In the genomic region with DNA sequence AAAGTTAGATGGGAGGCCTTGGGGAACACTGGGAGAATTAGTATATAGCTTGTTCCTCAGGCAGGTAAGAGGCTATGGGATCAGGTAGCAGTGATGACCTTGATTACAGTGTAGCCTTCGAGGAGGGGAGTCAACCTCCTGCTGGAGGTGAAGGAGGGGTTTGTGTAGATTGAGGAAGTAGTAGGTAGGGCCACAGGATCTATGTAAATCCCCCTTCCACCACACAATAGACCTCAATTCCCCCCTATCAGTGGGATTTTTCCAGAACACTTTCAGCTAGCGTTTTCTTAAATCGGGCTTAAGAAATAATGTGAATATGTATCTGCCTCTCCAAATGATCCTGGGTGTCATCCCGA, we compare ENCODE assay signal across 8 mouse cellular contexts. TPM values are rescaled to one million over a fixed set of nuclear protein-coding genes. Genes with fewer than 3 reads are reported as not detected.
A peak's percentile ranks its signal among the peaks of the same experiment; 100 is the strongest.
DNase-seq lines count a peak whose midpoint lies in the region; ATAC-seq and TF ChIP-seq lines count a peak whose summit lies in the region.

No protein-coding gene starts in this region.

- TF ChIP-seq POLR2A in thymus, adult 2 months (IDR thresholded peaks at IDR 0.05; ENCODE audit: control insufficient read depth, extremely low read depth, insufficient read depth, low read length, poor library complexity) = no peak

- peak overlapping the region; percentile 92 for H3K4me3 ChIP-seq in gastrocnemius, adult 2 months
- peak overlapping the region; percentile 21 for H3K4me3 ChIP-seq in thymus, adult 2 months (ENCODE audit: control insufficient read depth, insufficient read depth, low read length)
- H3K4me3 ChIP-seq in limb, embryonic 15.5 days = peak overlapping the region; percentile 94
- H3K4me3 ChIP-seq in stomach, embryonic 16.5 days (replicated peaks; ENCODE audit: low read length) = peak overlapping the region; percentile 59

- H3K36me3 ChIP-seq in thymus, adult 2 months (ENCODE audit: control insufficient read depth, insufficient read depth, low read length) = peaks cover 6% of the 10 kb centered on the region; the same call in 1 of the 2 replicates
- peaks cover 16% of the 10 kb centered on the region for H3K36me3 ChIP-seq in limb, embryonic 15.5 days
- H3K36me3 ChIP-seq in stomach, embryonic 16.5 days (ENCODE audit: control insufficient read depth, insufficient read depth, low read length) = 0 out of 2 replicates have a peak, but pooled peaks cover 10% of the 10 kb centered on the region

- no peak for TF ChIP-seq CTCF in gastrocnemius, adult 2 months (IDR thresholded peaks at IDR 0.05)
- no peak for TF ChIP-seq CTCF in thymus, adult 2 months (IDR thresholded peaks at IDR 0.05; ENCODE audit: borderline replicate concordance, control insufficient read depth, extremely low read depth, insufficient read depth, low read length, poor library complexity)

- DNase-seq in gastrocnemius, adult 2 months = no peak
- no peak for DNase-seq in gastrocnemius, adult 8-10 months (ENCODE audit: low spot score in 2 of 2)
- DNase-seq in thymus, adult 2 months = no peak
- no peak for DNase-seq in thymus, postnatal 10 days (ENCODE audit: low spot score in 2 of 2)
- DNase-seq in adrenal gland, postnatal 10 days = no peak

- H3K27me3 ChIP-seq in thymus, adult 2 months (ENCODE audit: control insufficient read depth, insufficient read depth, low read length) = no peaks in the 10 kb centered on the region
- no peaks in the 10 kb centered on the region for H3K27me3 ChIP-seq in limb, embryonic 15.5 days
- H3K27me3 ChIP-seq in stomach, embryonic 16.5 days (ENCODE audit: control insufficient read depth, insufficient read depth, low read length) = no peaks in the 10 kb centered on the region

- intact Hi-C loops in gastrocnemius, adult 2 months (cut with DNase I) = loop anchor here (5.0 kb wide), 1 partner anchor 274 kb away; the partner anchor contains the start of genes S100pbp and Yars

- no peak for ATAC-seq in limb, embryonic 15.5 days (ENCODE audit: insufficient number of reproducible peaks, low FRiP score, low TSS enrichment, low read depth)
- no peak for ATAC-seq in stomach, embryonic 16.5 days (ENCODE audit: insufficient read depth, low FRiP score)
- ATAC-seq in inflammation-experienced regulatory T-cells, adult 6 months = no peak

- H3K27ac ChIP-seq in gastrocnemius, adult 2 months = peak overlapping the region; percentile 96
- H3K27ac ChIP-seq in thymus, adult 2 months (ENCODE audit: control insufficient read depth, insufficient read depth, low read length) = peak overlapping the region; percentile 38
- peak overlapping the region; percentile 90 for H3K27ac ChIP-seq in limb, embryonic 15.5 days
- peak overlapping the region; percentile 87 for H3K27ac ChIP-seq in stomach, embryonic 16.5 days (ENCODE audit: low read length)

- H3K4me1 ChIP-seq in thymus, adult 2 months (replicated peaks; ENCODE audit: control insufficient read depth, insufficient read depth, low read length) = peaks cover 9% of the 10 kb centered on the region
- peaks cover 14% of the 10 kb centered on the region for H3K4me1 ChIP-seq in limb, embryonic 15.5 days
- peaks cover 13% of the 10 kb centered on the region; the same call in 1 of the 2 replicates for H3K4me1 ChIP-seq in stomach, embryonic 16.5 days (ENCODE audit: control insufficient read depth, insufficient read depth, low read length)

- 0% methylated on average over 4 of the region's 4 CpGs for whole genome bisulfite sequencing in thymus, adult 2 months
- WGBS in limb, embryonic 15.5 days = 0% methylated on average over 4 of the region's 4 CpGs
- WGBS in stomach, embryonic 16.5 days = 0% methylated on average over 4 of the region's 4 CpGs

- H3K9ac ChIP-seq in limb, embryonic 15.5 days = peak overlapping the region; percentile 48
- H3K9ac ChIP-seq in stomach, embryonic 16.5 days (ENCODE audit: low read length) = peak overlapping the region; percentile 75

- peak overlapping the region; percentile 60 for H3K4me2 ChIP-seq in limb, embryonic 15.5 days
- peak overlapping the region; percentile 58 for H3K4me2 ChIP-seq in stomach, embryonic 16.5 days (ENCODE audit: low read depth, low read length)

- no peaks in the 10 kb centered on the region for H3K9me3 ChIP-seq in limb, embryonic 15.5 days
- H3K9me3 ChIP-seq in stomach, embryonic 16.5 days (replicated peaks; ENCODE audit: control insufficient read depth, low read length) = no peaks in the 10 kb centered on the region

RNA-seq across cellular contexts. Expression of gene Bsdc1, which starts 0.6 kb away (rescaled TPM):
- total RNA-seq in gastrocnemius, adult 2 months (2021) = 10 to 100 TPM; 34.8 to 36.4 TPM
- total RNA-seq in gastrocnemius, adult 8-10 months (2022) = 10 to 100 TPM; 37.3 to 42.5 (median 41.0) TPM
- 21.5 and 27.1 TPM in 2 replicates for polyA plus RNA-seq in thymus, adult 2 months (2012; rRNA removed)
- polyA plus RNA-seq in limb, embryonic 15.5 days (2015; fragmentation: Nextera tagmentation; extraction: Ambion mirVana) = 30.2 and 30.8 TPM in 2 replicates
- 28.0 and 30.5 TPM in 2 replicates for polyA plus RNA-seq in stomach, embryonic 16.5 days (2015; fragmentation: Nextera tagmentation; extraction: Ambion mirVana)
- 10 to 100 TPM; 41.3 to 45.7 TPM for total RNA-seq in adrenal gland, postnatal 10 days (2021)
- polyA plus RNA-seq in inflammation-experienced regulatory T-cells, adult 6 months (2017; shearing (Covaris generic)) = 10 to 100 TPM; 20.2 to 33.8 (median 28.8) TPM

RNA-seq across cellular contexts. Expression of gene Zbtb8b, which starts 20.2 kb away (rescaled TPM):
- not detected for total RNA-seq in gastrocnemius, adult 2 months (2021)
- not detected for total RNA-seq in gastrocnemius, adult 8-10 months (2022)
- polyA plus RNA-seq in thymus, adult 2 months (2012; rRNA removed) = 0.20 and 0.36 TPM in 2 replicates
- polyA plus RNA-seq in limb, embryonic 15.5 days (2015; fragmentation: Nextera tagmentation; extraction: Ambion mirVana) = 0.86 and 1.00 TPM in 2 replicates
- 1.4 and 1.6 TPM in 2 replicates for polyA plus RNA-seq in stomach, embryonic 16.5 days (2015; fragmentation: Nextera tagmentation; extraction: Ambion mirVana)
- under 1 TPM; 0.33 to 0.39 TPM for total RNA-seq in adrenal gland, postnatal 10 days (2021)
- not detected for polyA plus RNA-seq in inflammation-experienced regulatory T-cells, adult 6 months (2017; shearing (Covaris generic))

RNA-seq across cellular contexts. Expression of gene Tssk3, which starts 30.0 kb away (rescaled TPM):
- not detected for total RNA-seq in gastrocnemius, adult 2 months (2021)
- total RNA-seq in gastrocnemius, adult 8-10 months (2022) = not detected
- not detected in 2 replicates for polyA plus RNA-seq in thymus, adult 2 months (2012; rRNA removed)
- not detected in 2 replicates for polyA plus RNA-seq in limb, embryonic 15.5 days (2015; fragmentation: Nextera tagmentation; extraction: Ambion mirVana)
- not detected in 2 replicates for polyA plus RNA-seq in stomach, embryonic 16.5 days (2015; fragmentation: Nextera tagmentation; extraction: Ambion mirVana)
- not detected for total RNA-seq in adrenal gland, postnatal 10 days (2021)
- not detected for polyA plus RNA-seq in inflammation-experienced regulatory T-cells, adult 6 months (2017; shearing (Covaris generic))

RNA-seq across cellular contexts. Expression of gene Fam229a, which starts 30.2 kb away (rescaled TPM):
- not detected for total RNA-seq in gastrocnemius, adult 2 months (2021)
- not detected for total RNA-seq in gastrocnemius, adult 8-10 months (2022)
- polyA plus RNA-seq in thymus, adult 2 months (2012; rRNA removed) = 0.92 and 1.1 TPM in 2 replicates
- not detected in 2 replicates for polyA plus RNA-seq in limb, embryonic 15.5 days (2015; fragmentation: Nextera tagmentation; extraction: Ambion mirVana)
- not detected in 2 replicates for polyA plus RNA-seq in stomach, embryonic 16.5 days (2015; fragmentation: Nextera tagmentation; extraction: Ambion mirVana)
- total RNA-seq in adrenal gland, postnatal 10 days (2021) = not detected
- polyA plus RNA-seq in inflammation-experienced regulatory T-cells, adult 6 months (2017; shearing (Covaris generic)) = not detected

RNA-seq across cellular contexts. Expression of gene Marcksl1, which starts 52.6 kb away (rescaled TPM):
- total RNA-seq in gastrocnemius, adult 2 months (2021) = 1 to 10 TPM in 1 of 2 experiments, under 1 TPM in 1; 0.69 to 1.1 TPM
- 1 to 10 TPM in 2 of 4 experiments, under 1 TPM in 2; 0.19 to 1.1 (median 0.78) TPM for total RNA-seq in gastrocnemius, adult 8-10 months (2022)
- 152 and 190 TPM in 2 replicates for polyA plus RNA-seq in thymus, adult 2 months (2012; rRNA removed)
- polyA plus RNA-seq in limb, embryonic 15.5 days (2015; fragmentation: Nextera tagmentation; extraction: Ambion mirVana) = 445 and 538 TPM in 2 replicates
- 259 and 296 TPM in 2 replicates for polyA plus RNA-seq in stomach, embryonic 16.5 days (2015; fragmentation: Nextera tagmentation; extraction: Ambion mirVana)
- 10 to 100 TPM; 75.3 to 85.9 TPM for total RNA-seq in adrenal gland, postnatal 10 days (2021)
- polyA plus RNA-seq in inflammation-experienced regulatory T-cells, adult 6 months (2017; shearing (Covaris generic)) = 1 to 10 TPM; 2.7 to 4.9 (median 4.4) TPM

Comparison
In these comparisons a context has a peak if more than half of its experiments do, and no peak if none do; other contexts are left out.
1. H3K27ac ChIP-seq: peak in every context shown above with its lines; median percentile 96 in gastrocnemius, adult 2 months; 90 in limb, embryonic 15.5 days; 87 in stomach, embryonic 16.5 days; 38 in thymus, adult 2 months.
2. H3K4me3 ChIP-seq: peak in every context shown above with its lines; median percentile 94 in limb, embryonic 15.5 days; 92 in gastrocnemius, adult 2 months; 59 in stomach, embryonic 16.5 days; 21 in thymus, adult 2 months.